Mouse (Mus musculus): ENCODE measurements around the gene Arhgef3. TPM values are rescaled to one million over a fixed set of nuclear protein-coding genes. Genes with fewer than 3 reads are reported as not detected.

Arhgef3 gene
- total RNA-seq, 1 experiment, result 7.6 TPM

- no peaks in the 10 kb centered on the region for H3K36me3 ChIP-seq (ENCODE audit: control insufficient read depth, insufficient read depth, low read length, poor library complexity, severe bottlenecking)
- no peaks in the 10 kb centered on the region for H3K4me1 ChIP-seq (ENCODE audit: control insufficient read depth in 2 of 2, insufficient read depth in 2 of 2, low read length in 2 of 2, poor library complexity in 1 of 2)
- in situ Hi-C loops (cut with MboI; ENCODE audit: low sequenced_read_pairs in 2 of 2, unreplicated experiment in 2 of 2), result no loop called here
- TF ChIP-seq CHD2 (IDR thresholded peaks at IDR 0.05; ENCODE audit: low read depth, low read length), result no peak
- no peak for TF ChIP-seq MAFK (IDR thresholded peaks at IDR 0.05; ENCODE audit: insufficient read depth, low read depth, low read length)
- TF ChIP-seq ZC3H11A (IDR thresholded peaks at IDR 0.05; ENCODE audit: borderline replicate concordance, low read depth, low read length), result no peak
- no peak for TF ChIP-seq HCFC1 (IDR thresholded peaks at IDR 0.05; ENCODE audit: borderline replicate concordance, insufficient read depth, low read length)
- no peak for TF ChIP-seq ZNF384 (IDR thresholded peaks at IDR 0.05; ENCODE audit: low read depth, low read length)
- H3K27ac ChIP-seq (ENCODE audit: insufficient read depth, low read depth, low read length, poor library complexity, severe bottlenecking), result no peak overlapping the region
- H3K9me3 ChIP-seq (ENCODE audit: control insufficient read depth, insufficient read depth, low read depth, low read length), result no peaks in the 10 kb centered on the region
- no peak overlapping the region for H3K9ac ChIP-seq (ENCODE audit: insufficient read depth, low read depth, low read length, poor library complexity, severe bottlenecking)
- H3K4me3 ChIP-seq (ENCODE audit: insufficient read depth in 1 of 2, low read depth in 1 of 2, low read length in 2 of 2, poor library complexity in 1 of 2, severe bottlenecking in 1 of 2), result no peak overlapping the region
- no peak for DNase-seq (ENCODE audit: low read depth, low spot score)
Measured at GRCm38 (mm10) chr14:27158133-27158532, 43.4 kb downstream of the Arhgef3 start.

GRCm38 (mm10) chr14:27158782-27159181 lies 44.1 kb downstream of the Arhgef3 start:
- H3K4me1 ChIP-seq (ENCODE audit: control insufficient read depth in 2 of 2, insufficient read depth in 2 of 2, low read length in 2 of 2, poor library complexity in 1 of 2), result no peaks in the 10 kb centered on the region
- no peak for DNase-seq (ENCODE audit: low read depth, low spot score)
- no peak overlapping the region for H3K4me3 ChIP-seq (ENCODE audit: insufficient read depth in 1 of 2, low read depth in 1 of 2, low read length in 2 of 2, poor library complexity in 1 of 2, severe bottlenecking in 1 of 2)
- in situ Hi-C loops (cut with MboI; ENCODE audit: low sequenced_read_pairs in 2 of 2, unreplicated experiment in 2 of 2), result no loop called here
- no peaks in the 10 kb centered on the region for H3K36me3 ChIP-seq (ENCODE audit: control insufficient read depth, insufficient read depth, low read length, poor library complexity, severe bottlenecking)
- TF ChIP-seq ZC3H11A (IDR thresholded peaks at IDR 0.05; ENCODE audit: borderline replicate concordance, low read depth, low read length) (no peak), ZNF384 (IDR thresholded peaks at IDR 0.05; ENCODE audit: low read depth, low read length) (no peak), CHD2 (IDR thresholded peaks at IDR 0.05; ENCODE audit: low read depth, low read length) (no peak), MAFK (IDR thresholded peaks at IDR 0.05; ENCODE audit: insufficient read depth, low read depth, low read length) (no peak), HCFC1 (IDR thresholded peaks at IDR 0.05; ENCODE audit: borderline replicate concordance, insufficient read depth, low read length) (no peak)
- H3K9me3 ChIP-seq (ENCODE audit: control insufficient read depth, insufficient read depth, low read depth, low read length), result no peaks in the 10 kb centered on the region
- no peak overlapping the region for H3K9ac ChIP-seq (ENCODE audit: insufficient read depth, low read depth, low read length, poor library complexity, severe bottlenecking)
- no peak overlapping the region for H3K27ac ChIP-seq (ENCODE audit: insufficient read depth, low read depth, low read length, poor library complexity, severe bottlenecking)

- no peak for DNase-seq (ENCODE audit: low read depth, low spot score)
- in situ Hi-C loops (cut with MboI; ENCODE audit: low sequenced_read_pairs in 2 of 2, unreplicated experiment in 2 of 2), result no loop called here
- Histone ChIP-seq H3K4me3 (ENCODE audit: insufficient read depth in 1 of 2, low read depth in 1 of 2, low read length in 2 of 2, poor library complexity in 1 of 2, severe bottlenecking in 1 of 2) (no peak overlapping the region), H3K9ac (ENCODE audit: insufficient read depth, low read depth, low read length, poor library complexity, severe bottlenecking) (no peak overlapping the region), H3K36me3 (ENCODE audit: control insufficient read depth, insufficient read depth, low read length, poor library complexity, severe bottlenecking) (no peaks in the 10 kb centered on the region), H3K9me3 (ENCODE audit: control insufficient read depth, insufficient read depth, low read depth, low read length) (no peaks in the 10 kb centered on the region), H3K27ac (ENCODE audit: insufficient read depth, low read depth, low read length, poor library complexity, severe bottlenecking) (no peak overlapping the region), H3K4me1 (ENCODE audit: control insufficient read depth in 2 of 2, insufficient read depth in 2 of 2, low read length in 2 of 2, poor library complexity in 1 of 2) (no peaks in the 10 kb centered on the region)
- no peak for TF ChIP-seq ZNF384 (IDR thresholded peaks at IDR 0.05; ENCODE audit: low read depth, low read length)
- TF ChIP-seq HCFC1 (IDR thresholded peaks at IDR 0.05; ENCODE audit: borderline replicate concordance, insufficient read depth, low read length), result no peak
- TF ChIP-seq MAFK (IDR thresholded peaks at IDR 0.05; ENCODE audit: insufficient read depth, low read depth, low read length), result no peak
- TF ChIP-seq ZC3H11A (IDR thresholded peaks at IDR 0.05; ENCODE audit: borderline replicate concordance, low read depth, low read length), result no peak
- TF ChIP-seq CHD2 (IDR thresholded peaks at IDR 0.05; ENCODE audit: low read depth, low read length), result no peak
Measured at GRCm38 (mm10) chr14:27160762-27161161, 46.1 kb downstream of the Arhgef3 start.

GRCm38 (mm10) chr14:27164639-27165038 lies 49.9 kb downstream of the Arhgef3 start:
- Histone ChIP-seq H3K27ac (ENCODE audit: insufficient read depth, low read depth, low read length, poor library complexity, severe bottlenecking) (no peak overlapping the region), H3K9ac (ENCODE audit: insufficient read depth, low read depth, low read length, poor library complexity, severe bottlenecking) (no peak overlapping the region), H3K36me3 (ENCODE audit: control insufficient read depth, insufficient read depth, low read length, poor library complexity, severe bottlenecking) (no peaks in the 10 kb centered on the region), H3K4me3 (ENCODE audit: insufficient read depth in 1 of 2, low read depth in 1 of 2, low read length in 2 of 2, poor library complexity in 1 of 2, severe bottlenecking in 1 of 2) (no peak overlapping the region), H3K4me1 (ENCODE audit: control insufficient read depth in 2 of 2, insufficient read depth in 2 of 2, low read length in 2 of 2, poor library complexity in 1 of 2) (no peaks in the 10 kb centered on the region), H3K9me3 (ENCODE audit: control insufficient read depth, insufficient read depth, low read depth, low read length) (no peaks in the 10 kb centered on the region)
- no peak for TF ChIP-seq HCFC1 (IDR thresholded peaks at IDR 0.05; ENCODE audit: borderline replicate concordance, insufficient read depth, low read length)
- TF ChIP-seq ZC3H11A (IDR thresholded peaks at IDR 0.05; ENCODE audit: borderline replicate concordance, low read depth, low read length), result no peak
- no peak for TF ChIP-seq MAFK (IDR thresholded peaks at IDR 0.05; ENCODE audit: insufficient read depth, low read depth, low read length)
- TF ChIP-seq CHD2 (IDR thresholded peaks at IDR 0.05; ENCODE audit: low read depth, low read length), result no peak
- no peak for TF ChIP-seq ZNF384 (IDR thresholded peaks at IDR 0.05; ENCODE audit: low read depth, low read length)
- in situ Hi-C loops (cut with MboI; ENCODE audit: low sequenced_read_pairs in 2 of 2, unreplicated experiment in 2 of 2), result no loop called here
- no peak for DNase-seq (ENCODE audit: low read depth, low spot score)

- H3K9me3 ChIP-seq (ENCODE audit: control insufficient read depth, insufficient read depth, low read depth, low read length), result no peaks in the 10 kb centered on the region
- H3K36me3 ChIP-seq (ENCODE audit: control insufficient read depth, insufficient read depth, low read length, poor library complexity, severe bottlenecking), result no peaks in the 10 kb centered on the region
- in situ Hi-C loops (cut with MboI; ENCODE audit: low sequenced_read_pairs in 2 of 2, unreplicated experiment in 2 of 2), result no loop called here
- TF ChIP-seq HCFC1 (IDR thresholded peaks at IDR 0.05; ENCODE audit: borderline replicate concordance, insufficient read depth, low read length) (no peak), ZC3H11A (IDR thresholded peaks at IDR 0.05; ENCODE audit: borderline replicate concordance, low read depth, low read length) (no peak), MAFK (IDR thresholded peaks at IDR 0.05; ENCODE audit: insufficient read depth, low read depth, low read length) (no peak), CHD2 (IDR thresholded peaks at IDR 0.05; ENCODE audit: low read depth, low read length) (no peak), ZNF384 (IDR thresholded peaks at IDR 0.05; ENCODE audit: low read depth, low read length) (no peak)
- DNase-seq (ENCODE audit: low read depth, low spot score), result no peak
- no peaks in the 10 kb centered on the region for H3K4me1 ChIP-seq (ENCODE audit: control insufficient read depth in 2 of 2, insufficient read depth in 2 of 2, low read length in 2 of 2, poor library complexity in 1 of 2)
- H3K9ac ChIP-seq (ENCODE audit: insufficient read depth, low read depth, low read length, poor library complexity, severe bottlenecking), result no peak overlapping the region
- H3K27ac ChIP-seq (ENCODE audit: insufficient read depth, low read depth, low read length, poor library complexity, severe bottlenecking), result no peak overlapping the region
- no peak overlapping the region for H3K4me3 ChIP-seq (ENCODE audit: insufficient read depth in 1 of 2, low read depth in 1 of 2, low read length in 2 of 2, poor library complexity in 1 of 2, severe bottlenecking in 1 of 2)
Measured at GRCm38 (mm10) chr14:27166751-27167150, 52.1 kb downstream of the Arhgef3 start.

Data from ES-E14 (cell line).